Mouse (Mus musculus): Measurements from ENCODE around the gene Scarb1.

The Scarb1 gene

DNA sequence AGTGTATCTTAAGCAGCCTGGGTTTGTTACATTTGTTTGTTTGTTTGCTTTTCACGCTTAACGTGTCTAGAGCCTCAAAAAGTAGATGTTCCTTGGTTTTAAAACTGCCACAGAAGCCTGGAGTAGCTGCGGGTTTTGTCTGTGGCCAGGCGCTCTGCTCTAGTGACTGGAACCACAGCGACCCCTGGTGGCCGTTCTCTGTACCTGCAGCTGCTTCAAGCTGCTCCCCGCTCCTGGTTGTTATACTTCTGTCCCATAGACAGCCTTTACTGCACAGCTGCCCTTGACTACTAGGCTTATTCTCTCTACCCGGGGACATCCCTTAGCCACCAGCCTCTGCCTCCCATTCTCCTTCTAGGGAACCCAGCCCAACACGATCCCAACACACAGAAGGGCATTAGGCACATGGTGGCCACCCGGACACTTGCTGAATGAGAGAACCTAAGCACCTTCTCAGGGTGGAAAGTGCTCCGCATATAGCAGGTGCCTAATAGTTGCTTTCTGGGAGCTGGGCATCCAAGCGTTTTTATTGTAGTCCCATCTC, 70.2 kb downstream of the Scarb1 start:
- peak; percentile 61 for DNase-seq (ENCODE audit: low read depth)

DNA sequence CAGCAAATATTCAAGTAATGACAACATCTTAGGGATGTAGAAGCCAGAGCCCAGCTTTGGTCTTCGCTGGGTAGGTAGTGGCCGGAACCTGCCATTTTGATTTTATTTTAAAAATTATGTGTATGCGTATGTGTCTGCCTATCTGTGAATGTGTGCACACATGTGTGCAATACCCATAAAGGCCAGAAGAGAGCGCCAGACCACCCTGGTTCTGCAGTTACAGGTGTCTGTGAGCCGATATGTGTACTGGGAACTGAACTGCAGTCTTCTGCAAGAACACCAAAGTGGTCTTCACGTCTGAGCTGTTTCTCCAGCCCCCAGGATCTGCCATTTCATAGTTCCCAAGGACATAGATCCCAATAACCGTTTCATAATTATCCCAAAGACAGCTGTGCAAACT, 71.1 kb downstream of the Scarb1 start:
- no peak for DNase-seq (ENCODE audit: low read depth)

DNA sequence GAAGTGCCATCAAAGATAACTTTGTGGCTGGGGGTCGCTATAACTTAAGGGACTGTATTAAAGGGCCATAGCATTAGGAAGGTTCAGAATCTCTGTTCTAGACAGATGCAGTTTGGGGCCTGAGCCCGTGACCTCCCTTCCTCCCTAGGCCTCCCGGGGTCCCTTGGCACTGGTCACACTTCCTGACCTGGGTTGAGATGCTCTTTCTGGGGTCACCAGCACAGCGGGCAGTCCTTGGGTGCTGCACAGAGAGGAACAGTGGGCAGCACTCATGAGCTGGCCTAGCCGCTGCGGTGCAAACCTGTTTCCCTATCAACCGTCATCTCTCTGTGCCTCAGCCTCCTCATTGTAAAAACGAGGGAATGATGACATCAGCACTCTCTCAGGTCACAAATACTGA, 71.5 kb downstream of the Scarb1 start:
- DNase-seq (ENCODE audit: low read depth), result no peak

DNA sequence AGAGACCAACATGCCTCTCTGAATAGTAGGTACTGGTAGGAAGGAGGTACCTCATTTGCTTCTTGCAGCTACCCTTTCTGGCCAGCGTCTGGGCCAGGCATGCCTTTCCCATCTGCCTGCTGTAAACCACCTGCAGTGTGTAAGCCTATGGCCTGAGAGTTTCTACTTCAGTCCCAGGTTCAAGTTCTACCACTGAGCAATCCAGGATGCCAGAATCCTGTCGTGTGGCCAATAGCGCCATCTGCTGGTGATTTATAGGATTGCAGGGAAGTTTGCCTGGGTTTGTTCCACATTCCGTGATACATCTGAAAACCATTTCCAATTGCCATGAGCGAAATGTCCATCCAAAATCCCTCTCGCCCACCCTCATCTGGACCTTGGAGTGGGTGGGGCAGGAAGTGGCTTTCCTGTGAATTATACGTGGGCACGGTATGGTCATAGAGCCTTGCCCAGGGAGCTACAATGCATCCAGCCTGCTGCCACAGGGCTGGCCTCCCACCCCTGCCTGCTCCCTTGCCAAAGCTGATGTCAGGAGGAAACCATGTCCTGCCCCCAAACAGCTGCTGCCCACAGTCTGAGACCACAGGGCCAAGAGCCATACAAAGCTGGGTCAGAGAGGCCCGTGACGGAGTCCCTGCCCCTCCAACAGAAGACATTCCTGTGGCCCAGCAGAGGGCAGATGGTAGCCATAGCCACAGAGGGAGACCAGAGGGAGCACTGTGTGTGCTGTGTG, 72.7 kb downstream of the Scarb1 start:
- no peak for DNase-seq (ENCODE audit: low read depth)

- no peak for DNase-seq (ENCODE audit: low read depth)
Observed at GRCm38 (mm10) chr5:125267150-125267961, 73.5 kb downstream of the Scarb1 start.

DNA sequence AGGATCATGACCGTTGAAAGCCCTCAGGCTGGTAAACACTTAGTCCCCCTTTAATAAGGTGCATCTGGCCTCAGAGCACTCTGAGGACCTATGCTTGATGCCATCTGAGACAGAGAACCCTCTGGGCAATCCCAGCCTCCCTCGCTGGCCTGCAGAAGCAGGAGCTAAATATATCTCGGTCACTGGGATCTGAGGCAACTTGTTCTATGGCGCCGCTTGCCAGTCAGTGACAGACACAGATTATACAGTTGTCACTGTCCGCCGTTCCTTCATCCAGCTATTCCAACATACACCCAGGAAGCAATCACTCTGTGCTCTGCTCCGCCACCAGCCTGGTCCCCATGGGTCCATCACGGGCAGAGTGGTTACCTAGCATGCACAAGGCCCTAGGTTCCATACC, 74.8 kb downstream of the Scarb1 start:
- DNase-seq (ENCODE audit: low read depth), result no peak

- DNase-seq (ENCODE audit: low read depth), result no peak
Observed at GRCm38 (mm10) chr5:125264700-125265099, 76.2 kb downstream of the Scarb1 start.

DNA sequence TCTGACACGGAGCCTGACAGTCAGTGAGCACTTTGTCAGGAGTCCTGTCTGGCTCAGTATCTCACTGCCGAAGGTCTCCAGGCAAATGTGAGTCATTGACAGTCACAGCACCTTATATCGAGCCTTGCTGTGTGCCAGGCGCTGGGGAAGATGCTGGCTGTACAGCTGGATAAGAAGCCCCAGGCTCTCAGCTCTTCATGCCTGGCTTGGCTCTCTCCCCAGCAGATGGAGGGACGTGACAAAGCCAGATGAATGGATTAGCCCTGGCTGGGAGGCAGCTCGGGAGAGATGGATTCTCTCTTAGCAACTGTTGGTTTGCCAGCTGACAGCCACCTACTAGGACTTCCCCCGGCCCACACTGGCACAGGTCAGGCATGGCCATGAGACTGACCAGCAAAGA, 78.3 kb downstream of the Scarb1 start:
- no peak for DNase-seq (ENCODE audit: low read depth)

DNA sequence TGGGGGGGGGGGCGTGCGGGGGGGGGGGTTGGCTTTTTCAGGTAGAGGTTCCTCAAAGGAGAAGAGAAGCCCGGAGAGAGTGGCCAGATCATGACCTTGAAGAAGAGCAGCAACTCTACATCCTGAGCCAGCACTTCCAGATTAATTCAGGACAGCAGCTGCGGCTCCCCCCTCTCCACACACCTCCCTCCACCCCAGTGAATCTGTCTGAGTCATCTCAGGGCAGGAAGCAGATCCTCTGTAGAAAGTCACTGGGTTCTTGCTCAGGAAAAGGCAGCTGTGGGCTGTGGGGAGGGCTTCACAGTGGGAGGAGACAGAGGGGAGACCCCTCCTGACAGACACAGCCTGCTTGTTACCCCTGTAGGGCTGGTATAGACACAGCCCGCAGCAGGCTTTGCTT, 87.0 kb downstream of the Scarb1 start:
- no peak for DNase-seq (ENCODE audit: low read depth)

- DNase-seq (ENCODE audit: low read depth), result no peak
Observed at GRCm38 (mm10) chr5:125253448-125253847, 87.4 kb downstream of the Scarb1 start.

GRCm38 (mm10) chr5:125252664-125253063, 88.2 kb downstream of the Scarb1 start:
- DNase-seq (ENCODE audit: low read depth), result no peak

DNA sequence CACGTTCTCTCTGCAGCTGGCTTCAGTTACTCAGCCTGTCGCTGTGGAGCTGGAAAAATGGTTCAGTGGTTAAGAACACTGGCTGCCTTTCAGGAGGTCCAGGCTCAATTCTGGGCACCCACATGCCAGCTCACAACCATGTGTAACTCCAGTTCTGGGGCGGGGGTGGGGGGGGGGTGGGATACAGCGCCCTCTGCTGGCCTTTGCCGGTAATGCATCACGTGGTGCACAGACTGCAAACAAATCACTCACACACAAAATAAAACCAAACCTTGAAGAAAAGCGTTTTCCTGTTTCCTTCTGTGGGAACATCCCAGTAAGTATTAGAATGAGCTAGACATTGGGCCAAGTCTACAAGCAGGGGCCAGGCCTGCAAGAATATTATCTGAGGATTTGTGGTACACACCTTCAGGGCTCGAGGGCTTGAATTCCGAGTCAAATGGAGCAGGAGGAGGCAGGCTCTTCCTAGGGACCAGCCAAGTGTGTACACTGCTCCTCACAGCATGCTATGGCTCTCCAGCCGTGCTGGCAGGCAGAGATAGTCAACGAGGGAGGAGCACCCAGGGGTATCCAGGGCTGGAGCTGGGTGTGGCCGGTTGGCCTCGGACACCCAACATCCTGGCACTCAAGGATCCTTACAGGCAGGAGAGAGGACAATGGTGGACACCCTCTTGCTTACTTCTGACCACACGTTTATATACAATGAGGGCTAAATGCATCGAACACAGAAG, 88.8 kb downstream of the Scarb1 start:
- no peak for DNase-seq (ENCODE audit: low read depth)

DNA sequence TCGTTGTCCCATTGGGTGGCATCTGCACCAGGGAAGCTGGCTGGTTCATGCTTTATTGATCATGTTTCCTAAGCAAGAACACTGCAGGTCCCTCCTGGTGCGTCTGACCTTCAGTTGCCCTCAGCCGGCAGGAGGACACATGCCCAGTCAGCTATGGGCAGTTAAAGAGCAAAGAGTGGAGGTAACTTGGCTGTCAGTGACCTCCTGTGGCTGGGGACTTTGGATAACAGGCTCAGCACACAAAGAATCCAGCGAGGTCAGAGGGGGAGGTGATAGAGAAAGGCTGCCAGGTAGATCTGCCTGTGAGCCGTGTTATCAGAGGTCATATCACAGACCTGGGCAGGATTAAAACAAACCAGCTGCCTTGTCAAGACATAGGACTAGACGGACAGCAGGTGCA, 91.7 kb downstream of the Scarb1 start:
- DNase-seq (ENCODE audit: low read depth), result no peak

- DNase-seq (ENCODE audit: low read depth), result no peak
Observed at GRCm38 (mm10) chr5:125246711-125247110, 94.2 kb downstream of the Scarb1 start.

DNA sequence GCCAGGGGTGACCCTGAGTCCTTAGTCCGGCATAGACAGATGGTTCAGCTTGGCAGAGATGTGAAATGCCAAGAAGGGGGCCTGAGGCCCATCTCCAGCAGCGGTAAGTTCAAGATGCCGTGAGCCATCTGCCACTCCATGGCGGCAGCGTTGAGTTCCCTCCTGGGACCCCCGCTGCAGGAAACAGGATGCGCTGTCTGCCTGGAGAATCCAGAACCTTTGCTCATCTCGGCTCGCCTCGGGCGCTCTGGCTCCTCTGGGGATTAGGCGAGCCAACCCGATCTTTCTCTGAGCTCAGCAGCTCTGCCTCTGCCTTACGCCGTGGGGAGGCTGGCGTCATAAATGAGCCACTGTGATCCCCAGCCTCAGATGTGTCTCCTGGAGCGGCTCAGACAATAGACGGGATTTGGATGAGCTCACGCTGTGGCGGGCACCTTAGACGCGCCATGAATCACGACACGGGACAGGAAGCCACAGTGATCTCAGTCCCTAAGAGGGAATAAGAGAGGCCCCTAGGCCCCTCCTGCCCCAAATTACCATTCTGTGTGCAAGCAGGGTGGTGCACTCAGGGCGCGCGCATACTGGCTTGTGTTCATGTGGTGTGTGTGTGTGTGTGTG, 95.3 kb downstream of the Scarb1 start:
- peak; percentile 42 for DNase-seq (ENCODE audit: low read depth)

DNA sequence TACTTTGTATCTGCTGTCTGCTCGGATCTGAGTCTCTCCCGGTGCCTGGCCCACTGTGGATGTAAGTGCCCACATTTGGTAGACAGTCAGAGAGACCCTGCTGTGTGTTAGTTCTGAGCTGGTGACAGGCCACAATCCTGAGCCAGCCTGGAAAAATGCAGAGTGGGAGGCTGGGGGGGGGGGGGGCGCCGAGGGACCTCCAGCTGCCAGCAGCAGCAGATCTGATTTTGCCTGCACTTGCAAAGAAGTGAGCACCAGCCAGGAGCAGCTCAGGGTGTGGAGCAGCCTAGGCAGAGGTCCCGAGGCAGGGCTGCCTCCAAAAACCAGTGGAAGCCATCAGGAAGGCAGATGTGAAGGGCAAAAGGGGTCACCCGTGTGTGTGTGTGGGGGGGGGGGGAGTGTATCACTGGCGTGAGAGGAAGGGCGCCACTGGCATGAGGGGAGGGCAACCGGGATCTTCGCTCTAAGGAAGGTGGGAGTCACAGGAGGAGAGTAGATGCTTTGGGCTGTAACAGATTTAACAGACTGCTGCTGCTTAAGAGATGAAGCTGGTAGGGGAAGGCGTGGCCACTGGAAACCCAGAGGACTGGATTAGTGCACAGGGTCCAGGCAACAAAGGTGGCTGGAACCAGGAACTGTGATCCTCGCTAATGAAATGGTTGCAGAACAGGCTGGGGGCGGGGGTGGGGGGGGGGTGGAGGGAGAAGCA, 95.9 kb downstream of the Scarb1 start:
- no peak for DNase-seq (ENCODE audit: low read depth)

- DNase-seq (ENCODE audit: low read depth), result no peak
Observed at GRCm38 (mm10) chr5:125243928-125244327, 97.0 kb downstream of the Scarb1 start.

- DNase-seq (ENCODE audit: low read depth), result no peak
Observed at GRCm38 (mm10) chr5:125242111-125242510, 98.8 kb downstream of the Scarb1 start.

DNA sequence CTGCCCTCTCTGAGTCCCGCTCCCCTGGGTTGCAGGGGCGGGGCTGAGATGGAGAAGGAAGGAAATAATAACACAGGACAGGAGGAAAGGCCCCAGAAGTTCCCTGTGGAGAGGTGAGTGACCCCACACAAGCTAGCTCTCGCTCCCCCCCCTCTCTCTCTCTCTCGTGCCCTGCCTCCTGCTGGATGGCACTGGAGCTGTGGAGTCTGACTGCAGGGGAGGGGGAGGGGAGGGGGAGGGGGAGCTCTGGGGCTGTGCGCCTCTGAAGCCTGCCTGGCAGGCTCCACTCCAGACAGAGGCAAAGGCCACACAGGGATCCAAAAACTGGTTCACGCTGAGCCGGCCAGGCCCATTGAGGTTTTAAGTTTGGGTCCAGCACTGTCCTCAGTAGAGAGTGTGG, 99.3 kb downstream of the Scarb1 start:
- DNase-seq (ENCODE audit: low read depth), result no peak

DNA sequence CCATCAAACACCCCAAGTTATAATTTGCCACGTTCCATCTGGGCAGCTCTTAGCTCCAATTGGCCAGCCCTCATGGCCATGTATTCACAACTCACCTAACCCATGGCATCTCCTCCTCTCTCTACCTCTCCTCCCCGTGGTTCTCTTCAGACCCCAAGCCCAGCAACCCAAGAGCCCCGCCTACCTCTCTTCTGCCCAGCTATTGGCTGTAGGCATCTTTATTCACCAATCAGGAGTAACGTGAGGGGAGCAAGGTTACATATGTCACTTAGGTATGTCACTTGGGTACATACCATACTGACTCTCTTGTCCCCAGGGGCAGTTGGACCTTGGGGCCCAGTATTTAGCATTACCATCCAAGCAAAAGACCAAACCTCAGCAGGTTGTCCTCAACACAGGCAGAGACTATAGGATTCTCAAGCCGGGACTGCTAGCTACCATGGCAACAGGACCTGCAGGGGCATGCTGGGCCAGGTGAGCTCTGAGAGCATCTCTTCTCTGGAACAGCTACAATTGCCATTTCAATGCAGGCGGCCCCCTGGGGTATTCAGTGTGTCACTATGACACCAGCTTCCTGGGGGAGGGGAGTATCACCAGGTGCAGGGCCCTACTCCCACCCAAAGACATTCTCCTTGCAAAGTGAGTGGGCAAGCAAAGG, 100.6 kb downstream of the Scarb1 start:
- DNase-seq (ENCODE audit: low read depth), result no peak

DNA sequence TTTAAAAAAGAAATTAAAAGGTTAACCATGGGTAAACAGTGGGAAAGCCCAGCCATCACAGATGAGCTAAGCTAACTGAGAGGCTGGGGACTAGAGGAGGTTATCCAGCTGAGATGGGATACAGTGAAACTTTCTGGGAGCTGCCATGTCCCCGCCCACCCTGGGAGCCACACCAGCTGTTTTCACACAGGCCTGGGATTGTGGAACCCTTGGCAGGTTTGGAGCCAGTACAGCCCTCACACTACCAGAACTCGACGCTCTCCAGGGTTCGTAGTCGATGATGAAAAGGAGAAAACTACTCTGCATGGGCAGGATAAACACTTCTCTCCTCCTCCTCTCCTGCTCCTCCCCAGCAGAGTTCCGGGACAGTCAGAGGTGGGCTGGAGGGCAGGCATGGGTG, 105.0 kb downstream of the Scarb1 start:
- no peak for DNase-seq (ENCODE audit: low read depth)

Measured in c-Kit-positive CD71-negative TER-119-negative erythroid progenitor cells, embryonic 14.5 days (primary cell).